Mouse (Mus musculus) megakaryocyte, embryonic 14.5 days (primary cell): ENCODE data around the gene Pcf11.

Experiments
- FLI1 ChIP-seq: IDR thresholded peaks from 2 replicates; pipeline ENCODE4 v1.6.1; 2012; ENCODE audit warnings: low read length, inconsistent platforms, mixed read lengths
- GATA1 ChIP-seq: IDR thresholded peaks from 3 replicates; pipeline ENCODE4 v1.6.1; 2012; ENCODE audit warnings: mixed read lengths, low read length, inconsistent platforms, borderline replicate concordance

DNA sequence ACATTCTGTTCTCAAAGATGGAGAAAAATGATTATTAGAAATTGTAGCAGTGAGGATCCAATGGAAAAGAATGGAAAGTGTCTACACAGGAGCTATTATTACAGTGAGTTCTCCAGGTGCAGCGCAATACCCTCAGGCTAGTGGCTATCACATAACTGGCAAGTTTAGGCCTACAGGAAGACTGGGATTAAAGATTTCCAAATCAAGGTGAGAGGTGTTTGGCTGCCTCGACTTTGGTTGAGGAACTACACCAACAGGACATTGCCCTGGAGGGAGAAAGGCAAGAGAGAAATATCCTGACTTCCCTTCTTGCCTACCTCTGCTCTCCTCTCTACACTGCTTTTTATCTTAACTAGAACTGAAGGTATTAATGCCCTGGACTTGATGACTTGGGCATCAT is 19.4 kb upstream of the Pcf11 start:
- TF ChIP-seq GATA1 (no peak), FLI1 (no peak)
